Mouse (Mus musculus): ENCODE data around the gene Il15.

DNA sequence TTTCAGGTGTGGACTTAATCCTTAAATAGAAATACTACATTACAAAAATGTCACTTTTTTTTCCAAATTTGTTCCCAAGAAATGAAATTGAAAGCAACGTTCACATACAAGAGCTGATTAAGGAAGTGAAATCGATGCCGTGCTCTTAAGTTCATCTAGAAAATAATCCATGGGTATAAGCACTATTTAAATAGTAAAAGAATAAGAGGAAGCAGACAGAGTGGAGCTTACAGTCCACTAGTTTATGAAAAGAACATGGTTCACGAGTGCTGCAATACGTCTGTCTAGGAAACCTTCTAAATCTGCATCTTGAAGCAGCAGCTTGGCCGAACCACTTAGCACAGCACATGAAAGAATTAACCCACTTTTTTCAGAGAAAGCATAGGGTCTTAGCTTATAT lies 32.4 kb downstream of the Il15 start:
- TF ChIP-seq CTCF (IDR thresholded peaks at IDR 0.05; ENCODE audit: control insufficient read depth, insufficient read depth, low read length), result no peak
- TF ChIP-seq POLR2A (IDR thresholded peaks at IDR 0.05; ENCODE audit: borderline replicate concordance, control insufficient read depth, low read depth, low read length), result no peak
